Mouse (Mus musculus): Measurements from ENCODE around the gene Tectb.

GRCm38 (mm10) chr19:55218192-55218739 is 37.7 kb downstream of the Tectb start:
- no peak for TF ChIP-seq POLR2A (IDR thresholded peaks at IDR 0.05; ENCODE audit: insufficient read depth, low read length)
- TF ChIP-seq CTCF (IDR thresholded peaks at IDR 0.05; ENCODE audit: low read depth, low read length), result peak; percentile 75
- TF ChIP-seq EP300 (IDR thresholded peaks at IDR 0.05; ENCODE audit: insufficient read depth, low read depth, low read length), result no peak

Data from ES-Bruce4 (cell line).